Mouse (Mus musculus): ENCODE data around the gene Sh3rf1. TPM values are rescaled to one million over a fixed set of nuclear protein-coding genes. Genes with fewer than 3 reads are reported as not detected.
A peak's percentile ranks its signal among the peaks of the same experiment; 100 is the strongest.

The Sh3rf1 gene
- polyA plus RNA-seq, 1 experiment from 2014 or later: 8.3 TPM

DNA sequence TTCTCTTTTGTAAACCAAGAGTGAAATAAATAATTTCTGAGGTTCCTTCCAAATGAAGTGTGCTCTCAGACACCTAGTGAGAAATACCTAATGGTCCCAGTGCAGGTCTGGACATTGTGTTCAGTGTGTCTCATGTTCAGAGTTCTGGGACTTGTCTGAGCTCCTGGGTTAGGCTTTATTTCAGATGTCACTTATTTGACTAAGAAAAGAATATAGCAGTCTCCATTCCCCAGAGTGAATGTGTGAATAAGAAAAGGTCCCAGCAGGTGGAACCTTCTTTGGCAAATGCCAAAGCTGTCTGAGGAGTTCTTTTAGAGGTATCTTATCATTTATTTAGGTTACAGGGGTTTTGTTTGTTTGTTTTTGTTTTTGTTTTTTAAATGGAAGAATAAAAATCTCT, 85.2 kb downstream of the Sh3rf1 start:
- H3K4me3 ChIP-seq (ENCODE audit: low read depth, low read length): no peak overlapping the region
- no peaks in the 10 kb centered on the region for H3K27me3 ChIP-seq (replicated peaks; ENCODE audit: control insufficient read depth, insufficient read depth, low read length)
- no peaks in the 10 kb centered on the region for H3K36me3 ChIP-seq (ENCODE audit: control insufficient read depth, insufficient read depth)
- H3K4me2 ChIP-seq (replicated peaks; ENCODE audit: low read depth): no peak overlapping the region
- H3K27ac ChIP-seq (ENCODE audit: low read depth, low read length): no peak overlapping the region
- no peak for TF ChIP-seq CTCF (IDR thresholded peaks at IDR 0.05; ENCODE audit: low read depth)
- no peak for ATAC-seq
- peaks cover 4% of the 10 kb centered on the region; the same call in 1 of the 2 replicates for H3K4me1 ChIP-seq (replicated peaks; ENCODE audit: control insufficient read depth, insufficient read depth, low read length)
- no peaks in the 10 kb centered on the region for H3K9me3 ChIP-seq (ENCODE audit: control insufficient read depth)
- no peak overlapping the region for H3K9ac ChIP-seq (ENCODE audit: low read depth, low read length)

DNA sequence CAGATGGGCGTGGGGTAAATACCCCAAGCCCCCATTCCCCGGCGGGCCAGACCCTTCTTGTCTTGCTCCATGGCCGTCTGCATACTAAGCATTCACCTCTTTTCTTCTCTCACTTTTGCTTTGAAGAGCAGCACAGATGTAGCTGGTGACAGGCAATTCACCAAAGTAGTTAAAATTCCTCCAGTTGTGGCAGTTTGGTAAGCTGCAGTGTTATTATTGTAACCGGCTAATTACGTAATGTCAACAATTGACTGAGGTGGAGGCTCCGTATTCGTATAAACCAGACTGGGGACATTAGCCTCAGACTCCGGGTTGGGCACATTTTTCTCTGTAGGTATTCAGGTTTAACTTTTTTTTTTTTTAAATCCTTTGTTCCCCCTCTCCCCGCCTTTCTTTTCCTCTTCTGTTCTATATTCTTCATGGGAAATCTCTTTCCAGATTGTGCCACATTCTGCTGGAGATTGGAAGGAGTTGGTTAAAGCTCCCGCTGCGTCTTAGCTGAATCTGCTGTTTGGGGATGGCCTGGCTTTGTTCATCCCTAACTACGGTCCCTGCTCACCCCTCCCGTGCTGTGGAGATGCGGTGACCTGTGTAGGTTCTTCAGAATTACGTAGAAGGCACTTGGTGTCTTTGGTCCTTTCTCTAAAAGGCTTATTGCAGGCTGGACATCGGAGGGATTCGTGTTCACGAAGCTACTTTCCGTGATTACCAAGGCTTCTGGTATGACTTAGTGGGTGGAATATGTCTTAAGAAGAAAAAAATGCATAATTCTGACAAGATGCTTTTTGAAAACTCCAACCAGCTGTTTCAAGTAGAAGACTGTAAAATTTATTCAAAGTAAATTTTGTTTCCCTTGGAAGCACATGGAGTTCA, 86.1 kb downstream of the Sh3rf1 start:
- TF ChIP-seq CTCF (IDR thresholded peaks at IDR 0.05; ENCODE audit: low read depth): no peak
- H3K36me3 ChIP-seq (ENCODE audit: control insufficient read depth, insufficient read depth): no peaks in the 10 kb centered on the region
- H3K9me3 ChIP-seq (ENCODE audit: control insufficient read depth): no peaks in the 10 kb centered on the region
- H3K4me1 ChIP-seq (replicated peaks; ENCODE audit: control insufficient read depth, insufficient read depth, low read length): peaks cover 2% of the 10 kb centered on the region; the same call in 1 of the 2 replicates
- H3K27me3 ChIP-seq (replicated peaks; ENCODE audit: control insufficient read depth, insufficient read depth, low read length): no peaks in the 10 kb centered on the region
- no peak for ATAC-seq
- no peak overlapping the region for H3K27ac ChIP-seq (ENCODE audit: low read depth, low read length)
- no peak overlapping the region for H3K4me3 ChIP-seq (ENCODE audit: low read depth, low read length)
- 55% methylated on average over 20 of the region's 20 CpGs for WGBS
- H3K4me2 ChIP-seq (replicated peaks; ENCODE audit: low read depth): no peak overlapping the region
- no peak overlapping the region for H3K9ac ChIP-seq (ENCODE audit: low read depth, low read length)

DNA sequence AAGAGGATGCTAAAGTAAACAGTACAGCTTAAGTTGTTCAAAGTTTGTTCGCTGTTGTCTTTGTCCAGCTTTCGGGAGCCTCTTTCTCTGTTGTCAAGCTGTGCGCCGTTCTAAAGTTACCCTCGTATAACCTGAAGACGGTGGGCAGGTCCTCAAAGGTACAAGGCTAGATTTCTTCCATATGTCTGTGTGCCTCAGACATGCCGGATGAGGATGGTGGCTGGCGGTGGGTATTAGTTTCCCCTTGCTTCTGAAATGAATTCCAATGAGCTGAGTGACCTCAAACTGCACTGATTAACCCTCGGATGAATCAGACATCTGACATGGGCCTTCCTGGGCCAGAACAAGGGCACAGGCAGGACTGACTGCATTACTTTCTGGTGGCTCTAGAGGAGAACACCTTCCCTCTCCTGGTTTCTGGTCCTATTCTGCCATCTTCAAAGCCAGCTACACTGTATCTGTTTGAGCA, 86.8 kb downstream of the Sh3rf1 start:
- no peak for TF ChIP-seq CTCF (IDR thresholded peaks at IDR 0.05; ENCODE audit: low read depth)
- Histone ChIP-seq H3K9me3 (ENCODE audit: control insufficient read depth) (no peaks in the 10 kb centered on the region), H3K27ac (ENCODE audit: low read depth, low read length) (no peak overlapping the region), H3K9ac (ENCODE audit: low read depth, low read length) (no peak overlapping the region), H3K27me3 (replicated peaks; ENCODE audit: control insufficient read depth, insufficient read depth, low read length) (no peaks in the 10 kb centered on the region), H3K4me1 (replicated peaks; ENCODE audit: control insufficient read depth, insufficient read depth, low read length) (no peaks in the 10 kb centered on the region), H3K4me2 (replicated peaks; ENCODE audit: low read depth) (no peak overlapping the region), H3K36me3 (ENCODE audit: control insufficient read depth, insufficient read depth) (no peaks in the 10 kb centered on the region), H3K4me3 (ENCODE audit: low read depth, low read length) (no peak overlapping the region)
- 66% methylated on average over 9 of the region's 9 CpGs for WGBS
- no peak for ATAC-seq

DNA sequence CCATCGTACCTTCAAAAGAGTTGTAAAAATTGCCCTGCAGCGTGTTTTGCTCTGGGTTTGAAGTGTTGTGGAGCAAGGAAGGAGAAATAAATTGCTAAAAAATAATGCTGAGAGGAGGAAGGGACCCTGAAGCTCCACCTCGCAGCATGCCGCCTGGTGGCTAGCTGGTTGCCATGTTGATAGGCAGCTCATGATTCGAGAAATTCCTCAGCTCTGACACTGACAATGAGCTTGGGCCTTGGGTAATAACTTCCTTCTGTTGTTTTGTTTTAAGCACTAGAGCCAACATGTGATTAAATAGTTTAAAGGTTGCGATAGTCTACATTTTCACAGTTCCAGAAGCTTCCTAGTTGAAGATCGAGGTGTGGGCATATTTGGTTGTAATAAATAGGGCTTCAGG, 89.3 kb downstream of the Sh3rf1 start:
- H3K27me3 ChIP-seq (replicated peaks; ENCODE audit: control insufficient read depth, insufficient read depth, low read length): no peaks in the 10 kb centered on the region
- no peaks in the 10 kb centered on the region for H3K9me3 ChIP-seq (ENCODE audit: control insufficient read depth)
- H3K27ac ChIP-seq (ENCODE audit: low read depth, low read length): no peak overlapping the region
- no peaks in the 10 kb centered on the region for H3K4me1 ChIP-seq (replicated peaks; ENCODE audit: control insufficient read depth, insufficient read depth, low read length)
- no peak for TF ChIP-seq CTCF (IDR thresholded peaks at IDR 0.05; ENCODE audit: low read depth)
- 89% methylated on average over 7 of the region's 7 CpGs for WGBS
- H3K4me2 ChIP-seq (replicated peaks; ENCODE audit: low read depth): no peak overlapping the region
- H3K36me3 ChIP-seq (ENCODE audit: control insufficient read depth, insufficient read depth): no peaks in the 10 kb centered on the region
- H3K4me3 ChIP-seq (ENCODE audit: low read depth, low read length): no peak overlapping the region
- no peak overlapping the region for H3K9ac ChIP-seq (ENCODE audit: low read depth, low read length)
- no peak for ATAC-seq

DNA sequence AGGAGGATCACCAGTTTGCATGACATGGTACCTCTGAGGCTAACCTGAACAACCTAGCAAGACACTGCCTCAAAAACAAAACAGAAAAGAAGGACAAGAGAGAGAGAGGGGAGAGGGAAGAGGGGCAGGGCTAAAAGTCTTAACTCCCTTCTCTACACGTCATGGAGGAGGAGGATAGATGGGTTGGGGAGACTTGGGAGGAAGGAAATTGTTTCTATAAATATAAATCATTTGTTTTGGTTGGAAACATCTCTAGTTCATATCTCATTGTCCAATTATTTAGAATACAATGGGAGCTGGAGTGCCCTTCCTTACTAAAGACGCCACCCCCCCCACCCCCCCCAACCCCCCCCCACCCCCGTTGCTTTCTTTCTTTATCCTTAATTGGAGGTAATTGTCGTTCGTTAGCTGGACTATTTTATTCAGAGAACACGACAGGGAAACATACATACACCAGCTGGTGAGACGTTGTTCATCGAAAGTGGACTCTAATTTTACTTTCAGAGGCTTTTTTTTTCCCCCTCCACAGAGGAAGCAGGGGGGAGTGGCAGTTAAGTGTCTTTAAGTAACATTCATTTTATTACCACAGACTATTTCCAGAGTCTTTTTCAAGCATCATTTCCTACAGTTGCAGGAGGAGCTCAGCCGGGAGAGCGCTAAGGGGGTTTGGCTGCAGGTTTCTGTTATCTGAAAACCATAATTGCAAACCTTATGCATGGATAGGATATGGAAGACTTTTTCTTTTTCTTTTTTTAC, 92.5 kb downstream of the Sh3rf1 start:
- Histone ChIP-seq H3K27ac (ENCODE audit: low read depth, low read length) (no peak overlapping the region), H3K4me1 (replicated peaks; ENCODE audit: control insufficient read depth, insufficient read depth, low read length) (no peaks in the 10 kb centered on the region), H3K9me3 (ENCODE audit: control insufficient read depth) (no peaks in the 10 kb centered on the region), H3K36me3 (ENCODE audit: control insufficient read depth, insufficient read depth) (no peaks in the 10 kb centered on the region), H3K9ac (ENCODE audit: low read depth, low read length) (no peak overlapping the region), H3K4me2 (replicated peaks; ENCODE audit: low read depth) (no peak overlapping the region), H3K27me3 (replicated peaks; ENCODE audit: control insufficient read depth, insufficient read depth, low read length) (no peaks in the 10 kb centered on the region), H3K4me3 (ENCODE audit: low read depth, low read length) (no peak overlapping the region)
- no peak for TF ChIP-seq CTCF (IDR thresholded peaks at IDR 0.05; ENCODE audit: low read depth)
- ATAC-seq: no peak
- WGBS: 53% methylated on average over 10 of the region's 10 CpGs

DNA sequence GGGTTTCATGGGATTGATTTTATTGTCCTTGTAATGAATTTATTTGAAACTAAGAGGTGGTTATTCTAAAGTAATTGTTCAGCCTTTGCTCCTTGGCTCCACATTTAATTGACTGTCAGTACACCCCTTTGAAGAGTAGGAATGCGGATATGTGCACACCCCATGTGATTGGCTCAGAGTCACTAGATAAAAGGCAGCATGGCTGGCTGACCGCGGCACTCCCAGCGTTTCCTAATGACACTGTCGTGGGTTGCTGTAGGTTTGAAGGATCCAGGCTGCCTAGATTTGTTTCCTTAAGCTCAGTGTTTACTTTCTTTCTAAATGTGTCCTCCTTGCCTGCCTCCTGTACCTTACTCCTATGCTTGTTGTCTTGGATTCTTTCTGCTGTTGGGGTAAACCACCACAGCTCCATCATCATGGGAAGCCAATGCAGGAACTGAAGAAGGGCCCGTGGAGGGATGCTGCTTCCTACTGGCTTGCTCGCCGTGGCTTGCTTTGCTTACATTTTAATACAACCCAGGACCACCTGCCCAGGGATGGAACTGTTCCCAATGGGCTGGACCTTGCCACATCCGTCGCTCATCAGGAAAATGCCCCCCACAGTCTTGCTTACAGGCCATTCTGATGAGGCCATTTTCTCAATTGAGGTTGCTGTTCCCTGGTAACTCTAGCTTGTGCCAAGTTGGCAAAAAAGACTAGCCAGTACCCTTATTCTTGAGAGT, 93.3 kb downstream of the Sh3rf1 start:
- no peak overlapping the region for H3K9ac ChIP-seq (ENCODE audit: low read depth, low read length)
- H3K4me3 ChIP-seq (ENCODE audit: low read depth, low read length): no peak overlapping the region
- H3K4me1 ChIP-seq (replicated peaks; ENCODE audit: control insufficient read depth, insufficient read depth, low read length): no peaks in the 10 kb centered on the region
- 72% methylated on average over 10 of the region's 10 CpGs for WGBS
- H3K36me3 ChIP-seq (ENCODE audit: control insufficient read depth, insufficient read depth): no peaks in the 10 kb centered on the region
- peak; percentile 63; the same call in 1 of the 2 replicates for ATAC-seq
- H3K4me2 ChIP-seq (replicated peaks; ENCODE audit: low read depth): no peak overlapping the region
- H3K9me3 ChIP-seq (ENCODE audit: control insufficient read depth): no peaks in the 10 kb centered on the region
- H3K27ac ChIP-seq (ENCODE audit: low read depth, low read length): no peak overlapping the region
- H3K27me3 ChIP-seq (replicated peaks; ENCODE audit: control insufficient read depth, insufficient read depth, low read length): no peaks in the 10 kb centered on the region
- no peak for TF ChIP-seq CTCF (IDR thresholded peaks at IDR 0.05; ENCODE audit: low read depth)
